Mouse (Mus musculus) limb, embryonic 10.5 days (tissue): ENCODE results near the gene Tmem38b. TPM values are rescaled to one million over a fixed set of nuclear protein-coding genes. Genes with fewer than 3 reads are reported as not detected.

ENCODE experiments used
- DNase-seq: peaks from one replicate; pipeline ENCODE4 v3.0.0-alpha.2; 2017; ENCODE audit warnings: low spot score
- H3K27ac ChIP-seq: fragments of 300-500 bp; sonication (generic); 2 replicates; pipeline ENCODE4 v1.5.1; 2016; ENCODE audit warnings: mild to moderate bottlenecking
- H3K27me3 ChIP-seq: fragments of 300-500 bp; sonication (generic); 2 replicates; pipeline ENCODE4 v1.6.1; 2016; ENCODE audit warnings: low read depth, mild to moderate bottlenecking; ENCODE audit not compliant: poor library complexity, severe bottlenecking
- H3K36me3 ChIP-seq: fragments of 300-500 bp; sonication (generic); 2 replicates; pipeline ENCODE4 v1.6.1; 2016; ENCODE audit warnings: mild to moderate bottlenecking, moderate library complexity
- H3K4me1 ChIP-seq: fragments of 300-500 bp; sonication (generic); 2 replicates; pipeline ENCODE4 v1.6.1; 2016
- H3K4me3 ChIP-seq: fragments of 300-500 bp; sonication (generic); 2 replicates; pipeline ENCODE4 v1.5.1; 2016; ENCODE audit warnings: mild to moderate bottlenecking, moderate library complexity
- H3K9me3 ChIP-seq: fragments of 300-500 bp; sonication (generic); replicated peaks from 2 replicates; pipeline ENCODE4 v1.6.1; 2016; ENCODE audit warnings: mild to moderate bottlenecking
- WGBS: fragments of 180-500 bp; shearing (Covaris S2); methylation state at CpG from one replicate; pipeline ENCODE4 v1.1.7; 2016; 5-methylcytosine and 5-hydroxymethylcytosine counted together
- polyA plus RNA-seq: library from polyadenylated mRNA; unstranded; fragments of >200 nt; fragmentation: Nextera tagmentation; extraction: Ambion mirVana; gene quantifications from 2 replicates; pipeline ENCODE4 v1.2.1, GENCODE M21; 2016

Tmem38b gene
- polyA plus RNA-seq, 1 experiment from 2014 or later, result 4.0 TPM

DNA sequence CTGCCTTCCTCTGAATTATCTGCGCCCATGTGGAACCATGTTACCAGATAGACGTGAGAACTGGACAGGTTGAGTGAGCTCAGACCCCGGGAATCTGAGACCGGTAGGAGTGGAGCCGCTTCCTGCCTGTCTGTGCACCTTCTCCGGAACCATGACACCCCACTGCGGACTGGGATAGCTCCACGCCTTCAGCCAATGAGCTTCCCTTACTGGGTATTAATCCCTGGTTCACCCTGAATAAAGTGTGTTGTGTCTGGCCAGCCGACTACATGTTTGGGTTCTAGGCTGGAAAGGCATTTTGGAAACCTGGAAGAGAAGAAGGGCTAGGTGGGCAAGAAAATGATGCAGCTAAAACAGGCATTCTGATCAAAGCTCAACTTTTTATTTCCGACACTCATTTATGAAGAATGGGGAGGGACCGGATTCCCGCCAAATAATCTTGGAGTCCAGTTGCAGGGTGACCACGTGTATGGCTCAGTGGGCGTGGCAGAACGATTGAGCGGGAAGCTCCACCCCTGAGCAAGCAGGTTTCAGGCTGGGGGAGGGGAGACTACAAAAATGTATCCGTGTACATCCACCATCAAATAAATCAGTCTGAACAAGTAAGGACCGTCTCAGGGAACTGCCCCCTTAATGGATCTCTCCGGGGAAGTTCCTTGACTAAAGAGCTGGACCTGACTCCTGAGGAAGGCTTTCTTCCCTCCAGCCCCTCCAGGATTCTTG lies 38.4 kb downstream of the Tmem38b start:
- no peak overlapping the region for H3K4me3 ChIP-seq
- WGBS, result 85% methylated on average over 19 of the region's 19 CpGs
- DNase-seq, result no peak
- no peak overlapping the region for H3K27ac ChIP-seq
- H3K36me3 ChIP-seq, result no peaks in the 10 kb centered on the region; the same call in 1 of the 2 replicates
- no peaks in the 10 kb centered on the region for H3K4me1 ChIP-seq
- no peaks in the 10 kb centered on the region for H3K9me3 ChIP-seq
- H3K27me3 ChIP-seq, result no peaks in the 10 kb centered on the region

DNA sequence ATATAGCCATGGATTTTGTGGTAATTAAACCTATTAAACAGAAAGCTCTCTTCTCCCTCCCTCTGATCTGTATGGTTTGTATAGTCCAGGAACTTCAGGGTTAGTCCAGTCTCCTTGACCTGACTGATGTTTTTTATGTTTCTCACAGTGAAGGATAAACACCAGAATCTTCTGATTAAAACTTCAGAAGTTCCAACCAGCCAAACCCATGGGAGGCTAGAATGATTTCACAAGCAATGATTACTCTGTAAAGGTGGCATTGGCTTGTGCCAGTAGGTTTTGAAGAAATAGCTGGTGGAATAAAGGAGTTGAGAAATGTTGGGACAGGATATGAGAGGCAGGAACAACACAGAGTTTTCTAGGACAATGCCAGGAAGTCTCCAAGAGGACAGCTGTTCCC lies 40.6 kb downstream of the Tmem38b start:
- no peak overlapping the region for H3K4me3 ChIP-seq
- DNase-seq, result no peak

DNA sequence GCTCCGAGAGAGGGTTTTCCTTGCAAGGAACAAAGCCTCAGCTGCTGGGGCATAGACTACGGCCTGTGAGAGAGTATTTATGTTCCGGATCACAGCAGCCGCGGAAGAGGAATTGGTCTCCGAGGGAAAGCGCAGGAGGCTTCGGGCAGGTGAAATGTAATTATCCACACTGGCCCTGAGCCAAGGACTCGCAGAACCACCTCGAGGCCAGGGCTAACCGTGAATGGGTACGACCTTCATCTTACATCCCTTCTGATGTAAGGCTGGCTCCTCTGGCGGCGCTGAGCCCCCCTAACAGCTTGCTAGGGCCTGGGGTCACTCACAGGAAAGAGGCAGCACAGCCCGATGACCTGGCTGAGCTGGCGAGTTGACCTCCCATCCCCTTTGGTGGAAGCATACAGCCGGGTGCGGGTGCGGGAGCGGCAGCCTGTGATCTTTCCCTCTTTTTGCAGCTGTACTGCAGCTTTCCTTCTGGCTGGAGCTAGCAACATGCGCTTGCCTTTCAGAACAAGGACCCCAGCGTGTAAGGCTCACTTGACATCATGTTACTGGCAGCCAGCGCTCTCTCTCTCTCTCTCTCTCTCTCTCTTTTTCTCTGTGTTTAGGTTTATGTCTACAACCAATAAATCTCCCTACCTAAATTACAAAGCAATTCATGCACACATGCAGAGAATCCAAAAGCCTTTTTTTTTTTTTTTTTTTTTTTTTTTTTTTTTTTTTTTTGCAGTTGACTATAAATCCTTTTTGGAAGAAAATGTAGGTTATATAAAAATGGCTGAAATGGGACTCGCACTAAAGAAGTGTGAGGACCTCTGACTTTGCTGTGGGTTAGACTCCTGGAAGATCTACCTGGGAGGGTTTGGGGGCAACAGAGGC lies 52.9 kb downstream of the Tmem38b start:
- peak overlapping the region; percentile 33 for H3K4me3 ChIP-seq
- no peaks in the 10 kb centered on the region for H3K27me3 ChIP-seq
- peaks cover 12% of the 10 kb centered on the region for H3K4me1 ChIP-seq
- H3K36me3 ChIP-seq, result no peaks in the 10 kb centered on the region
- DNase-seq, result peak; percentile 55
- no peaks in the 10 kb centered on the region for H3K9me3 ChIP-seq
- H3K27ac ChIP-seq, result peak overlapping the region; percentile 75
- WGBS, result 44% methylated on average over 24 of the region's 24 CpGs

More for the DNA sequence above, 40.6 kb downstream of the Tmem38b start:
- no peaks in the 10 kb centered on the region for H3K27me3 ChIP-seq
- H3K9me3 ChIP-seq, result 0 out of 2 replicates have a peak, but pooled peaks cover 1% of the 10 kb centered on the region
- no peak overlapping the region for H3K27ac ChIP-seq
- no peaks in the 10 kb centered on the region for H3K4me1 ChIP-seq
- H3K36me3 ChIP-seq, result no peaks in the 10 kb centered on the region

DNA sequence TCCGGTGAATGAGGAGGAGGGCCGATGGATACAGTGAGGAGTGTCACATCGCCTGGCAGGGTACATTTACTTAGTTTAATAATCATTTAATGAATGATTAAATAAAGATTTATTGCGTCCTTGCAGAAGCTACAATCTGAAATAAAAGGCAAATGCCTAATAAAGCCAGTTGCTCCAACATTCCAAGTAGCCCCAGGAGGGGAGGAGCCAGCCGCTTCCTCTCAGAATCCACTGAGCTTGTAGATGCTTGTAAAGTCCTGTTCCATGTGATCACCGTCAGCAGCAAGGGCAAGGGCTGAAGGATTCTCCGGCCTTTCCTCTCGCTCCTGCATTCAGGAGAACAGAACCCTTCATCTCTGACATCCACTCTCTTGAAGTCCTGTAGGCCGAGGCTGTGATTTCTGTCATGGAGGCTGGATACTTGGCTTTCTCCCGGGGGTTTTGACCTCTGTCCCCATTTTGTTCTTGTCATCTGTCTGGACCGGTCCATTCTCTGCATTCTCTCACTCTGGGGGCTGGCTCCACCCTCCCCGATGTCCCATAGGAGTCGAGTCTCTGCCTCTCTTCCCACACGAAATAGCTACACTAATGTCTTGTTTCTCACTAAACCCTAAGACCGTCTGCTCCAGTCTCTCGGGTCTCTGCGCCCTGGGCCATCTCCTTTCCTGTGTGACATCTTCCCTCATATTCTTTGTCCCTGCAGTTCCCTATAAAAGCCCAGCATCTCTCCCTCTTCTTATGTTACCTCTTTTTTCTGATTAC lies 57.3 kb downstream of the Tmem38b start:
- Histone ChIP-seq H3K4me1 (peaks cover 21% of the 10 kb centered on the region), H3K27ac (no peak overlapping the region), H3K4me3 (no peak overlapping the region), H3K9me3 (no peaks in the 10 kb centered on the region), H3K27me3 (no peaks in the 10 kb centered on the region), H3K36me3 (no peaks in the 10 kb centered on the region)
- no peak for DNase-seq
- WGBS, result 73% methylated on average over 17 of the region's 17 CpGs

DNA sequence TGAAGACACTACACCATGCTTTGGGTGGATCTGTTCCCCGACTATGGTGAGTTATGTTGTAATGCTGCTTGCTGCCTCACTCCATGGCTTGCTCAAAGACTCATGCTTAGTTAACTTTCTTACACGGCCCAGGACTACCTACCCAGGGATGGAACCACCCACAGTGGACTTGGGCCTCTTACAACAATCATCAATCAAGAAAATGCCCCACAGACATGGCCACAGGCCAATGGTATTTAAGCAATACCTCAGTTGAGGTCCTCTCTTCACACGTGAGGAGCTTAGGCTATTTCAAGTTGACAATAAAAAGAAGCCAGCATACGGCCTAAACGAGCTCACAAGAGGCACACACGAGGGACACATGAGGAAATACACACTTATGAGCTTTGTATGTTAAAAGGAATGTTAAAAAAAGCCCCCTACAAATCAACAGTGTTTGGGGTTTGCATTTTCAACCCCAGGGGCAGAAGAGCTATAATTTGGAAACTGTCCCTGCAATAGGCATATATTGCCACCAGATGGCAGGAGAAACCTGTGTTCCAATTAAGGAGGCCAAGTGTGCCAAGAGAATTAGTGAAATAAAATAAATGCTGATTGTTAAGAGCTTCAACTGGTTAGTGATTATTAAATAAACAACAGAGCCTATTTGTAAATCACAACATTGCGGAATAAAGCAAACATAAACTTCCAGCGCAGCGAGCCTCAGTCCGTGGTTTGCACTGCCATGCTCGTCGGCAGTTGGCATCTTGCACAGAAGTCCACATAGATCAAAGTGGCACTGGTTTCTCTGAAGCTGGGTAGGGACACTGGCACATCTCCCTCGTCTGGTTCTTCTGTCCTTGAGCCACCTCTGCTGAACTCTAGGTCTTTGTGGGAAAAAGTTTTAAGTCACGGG lies 58.8 kb downstream of the Tmem38b start:
- WGBS, result 69% methylated on average over 14 of the region's 14 CpGs
- Histone ChIP-seq H3K27me3 (no peaks in the 10 kb centered on the region), H3K27ac (no peak overlapping the region), H3K36me3 (no peaks in the 10 kb centered on the region), H3K9me3 (no peaks in the 10 kb centered on the region), H3K4me3 (no peak overlapping the region), H3K4me1 (peaks cover 13% of the 10 kb centered on the region)
- no peak for DNase-seq

DNA sequence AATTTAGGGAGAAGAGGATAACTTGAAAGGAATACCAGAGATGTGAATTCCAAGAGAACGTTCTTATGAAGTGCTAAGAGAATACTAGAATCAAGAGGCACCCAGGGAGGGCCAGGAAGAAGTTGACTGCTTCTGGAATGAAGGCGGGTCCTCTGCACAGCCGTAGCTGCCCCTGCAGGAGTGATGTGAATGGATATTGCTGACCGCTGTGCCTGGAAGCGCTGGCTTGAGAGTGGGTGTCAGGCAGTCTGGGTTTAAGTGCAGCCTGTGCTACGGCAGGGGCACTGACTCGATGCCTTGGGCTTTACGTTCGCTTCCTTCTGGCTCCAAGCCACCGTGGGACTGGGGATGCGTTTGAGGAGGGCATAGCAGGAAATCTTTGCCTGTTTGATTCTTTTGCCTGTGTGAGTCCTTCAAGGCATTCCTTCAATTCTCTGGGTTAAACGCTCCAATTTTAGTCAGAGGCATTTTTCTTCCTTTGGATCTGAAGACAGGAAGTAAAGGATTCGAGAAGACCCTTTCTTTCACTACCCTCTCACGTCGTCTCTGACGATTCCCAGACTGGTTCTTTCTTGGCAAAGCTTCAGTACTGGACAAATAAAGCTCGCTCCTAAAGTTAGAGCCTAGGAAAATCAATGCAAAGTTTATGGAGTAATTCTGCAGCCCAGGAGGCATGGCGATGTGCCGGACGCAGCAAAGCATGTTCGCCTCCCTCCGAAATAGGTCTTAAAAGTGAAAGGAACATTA lies 60.7 kb downstream of the Tmem38b start:
- 51% methylated on average over 22 of the region's 22 CpGs for WGBS
- 0 out of 2 replicates have a peak overlapping the region, but pooled peaks have one; percentile 4 for H3K4me3 ChIP-seq
- no peak overlapping the region for H3K27ac ChIP-seq

DNA sequence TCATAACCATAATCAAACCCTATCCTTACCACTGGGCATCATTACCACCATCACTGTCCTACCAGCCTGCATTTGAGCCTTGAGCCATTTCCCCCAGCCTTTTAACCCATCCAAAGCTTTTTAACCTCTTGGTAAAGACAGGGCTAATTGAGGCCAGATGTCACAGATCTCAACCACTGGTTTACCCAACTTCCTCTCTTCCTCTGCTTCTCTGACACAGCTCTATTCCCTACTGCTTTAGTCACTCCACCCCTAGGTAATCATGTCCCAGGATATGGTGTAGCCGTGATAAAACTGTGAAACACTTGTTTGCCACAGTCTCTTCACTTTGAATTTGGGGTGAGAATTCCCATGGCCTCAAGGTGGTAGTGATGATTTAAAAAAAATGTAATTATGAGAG lies 69.5 kb downstream of the Tmem38b start:
- no peak overlapping the region for H3K27ac ChIP-seq
- H3K9me3 ChIP-seq, result no peaks in the 10 kb centered on the region
- H3K4me1 ChIP-seq, result peaks cover 12% of the 10 kb centered on the region
- H3K27me3 ChIP-seq, result no peaks in the 10 kb centered on the region
- H3K36me3 ChIP-seq, result no peaks in the 10 kb centered on the region
- WGBS, result 42% methylated on average over 1 of the region's 1 CpGs
- DNase-seq, result no peak
- no peak overlapping the region for H3K4me3 ChIP-seq

More for the DNA sequence above, 60.7 kb downstream of the Tmem38b start:
- Histone ChIP-seq H3K36me3 (no peaks in the 10 kb centered on the region), H3K27me3 (no peaks in the 10 kb centered on the region), H3K4me1 (peaks cover 13% of the 10 kb centered on the region), H3K9me3 (no peaks in the 10 kb centered on the region)
- no peak for DNase-seq

DNA sequence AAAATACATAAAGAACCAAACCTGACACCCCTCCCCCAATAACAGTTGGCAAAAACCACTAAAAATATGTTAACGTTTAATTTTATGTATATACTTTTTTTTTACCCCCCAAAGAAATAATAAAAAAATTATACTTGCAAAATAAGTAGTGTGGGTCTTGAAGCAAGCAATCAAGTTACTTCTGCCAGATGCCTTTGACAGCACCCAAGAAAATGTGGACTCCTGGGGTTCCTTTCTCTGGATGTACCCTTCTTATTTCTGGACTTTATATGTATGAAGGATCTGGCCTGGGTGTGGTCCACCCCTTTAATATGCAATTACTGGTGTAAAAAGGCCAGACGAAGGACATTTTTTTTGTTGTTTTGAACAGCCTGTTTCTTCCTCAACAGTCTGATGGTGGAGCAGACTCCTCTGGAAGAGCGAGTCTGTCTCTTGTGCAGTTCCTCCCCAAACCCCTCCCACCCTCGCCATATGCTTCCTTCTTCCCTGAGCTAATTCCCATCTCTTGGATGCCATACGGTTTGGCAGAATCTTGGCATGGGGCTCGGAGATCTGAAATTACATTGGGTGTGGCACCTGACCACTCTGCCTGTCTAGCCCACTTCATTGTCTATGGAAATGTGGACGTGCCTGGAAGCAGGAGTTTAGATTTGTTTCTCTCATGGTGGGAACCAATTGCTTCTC lies 70.4 kb downstream of the Tmem38b start:
- Histone ChIP-seq H3K36me3 (no peaks in the 10 kb centered on the region), H3K4me3 (no peak overlapping the region), H3K27ac (no peak overlapping the region), H3K4me1 (peaks cover 16% of the 10 kb centered on the region), H3K9me3 (no peaks in the 10 kb centered on the region), H3K27me3 (no peaks in the 10 kb centered on the region)
- 90% methylated on average over 7 of the region's 7 CpGs for WGBS
- DNase-seq, result no peak

DNA sequence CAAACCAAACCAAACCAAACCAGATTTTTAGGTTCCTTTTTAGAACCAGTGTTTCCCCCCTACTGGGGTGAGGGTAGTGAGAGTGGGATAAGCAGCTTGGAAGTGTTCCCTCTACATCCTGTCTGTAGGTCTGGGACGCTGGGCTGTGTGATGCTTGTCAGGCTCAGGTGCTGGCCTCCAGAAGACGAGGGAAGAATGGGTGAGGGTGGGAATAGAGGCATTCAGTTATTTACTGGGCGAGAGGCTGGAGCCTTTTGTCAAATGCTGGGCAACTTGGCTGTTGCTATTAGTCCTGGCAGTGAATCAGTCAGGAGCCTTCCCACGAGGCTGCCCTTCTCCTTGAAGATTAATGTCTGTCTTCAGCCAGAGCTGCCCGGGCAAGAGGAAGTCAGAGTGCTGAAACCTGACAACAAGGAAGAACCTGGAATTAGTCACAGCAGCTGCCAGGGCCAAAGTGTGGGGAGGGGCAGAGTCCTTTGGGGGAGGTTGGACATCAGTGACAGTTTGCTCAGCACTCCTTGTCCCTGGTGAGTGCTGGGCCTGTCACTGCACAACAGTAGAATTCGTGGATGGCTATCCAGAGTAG lies 74.6 kb downstream of the Tmem38b start:
- 35% methylated on average over 6 of the region's 6 CpGs for WGBS
- Histone ChIP-seq H3K27ac (no peak overlapping the region), H3K4me1 (peaks cover 11% of the 10 kb centered on the region), H3K4me3 (no peak overlapping the region), H3K27me3 (no peaks in the 10 kb centered on the region), H3K36me3 (no peaks in the 10 kb centered on the region), H3K9me3 (no peaks in the 10 kb centered on the region)
- no peak for DNase-seq

DNA sequence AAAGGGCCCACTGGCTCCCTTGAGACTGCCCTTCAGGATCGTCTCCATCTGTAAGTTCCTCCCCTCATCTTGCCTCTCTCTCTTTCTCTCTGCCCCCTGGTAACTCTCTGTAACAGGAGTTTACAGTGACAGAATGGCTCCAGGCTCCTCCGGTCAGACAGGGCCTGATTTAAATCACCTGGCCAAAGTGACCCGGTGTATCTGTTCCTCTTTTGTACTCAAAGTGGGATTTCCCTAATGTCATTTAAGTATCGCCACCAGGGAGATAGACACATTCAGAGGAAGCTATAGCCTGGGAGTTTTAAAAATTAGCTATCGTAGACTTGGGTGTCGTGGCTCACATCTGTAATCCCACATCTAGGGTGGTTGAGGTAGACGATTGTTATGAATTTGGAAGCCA lies 78.5 kb downstream of the Tmem38b start:
- H3K36me3 ChIP-seq, result no peaks in the 10 kb centered on the region
- no peaks in the 10 kb centered on the region for H3K27me3 ChIP-seq
- peaks cover 9% of the 10 kb centered on the region for H3K4me1 ChIP-seq
- H3K4me3 ChIP-seq, result no peak overlapping the region
- no peak for DNase-seq
- H3K9me3 ChIP-seq, result no peaks in the 10 kb centered on the region
- WGBS, result 84% methylated on average over 7 of the region's 7 CpGs
- no peak overlapping the region for H3K27ac ChIP-seq

DNA sequence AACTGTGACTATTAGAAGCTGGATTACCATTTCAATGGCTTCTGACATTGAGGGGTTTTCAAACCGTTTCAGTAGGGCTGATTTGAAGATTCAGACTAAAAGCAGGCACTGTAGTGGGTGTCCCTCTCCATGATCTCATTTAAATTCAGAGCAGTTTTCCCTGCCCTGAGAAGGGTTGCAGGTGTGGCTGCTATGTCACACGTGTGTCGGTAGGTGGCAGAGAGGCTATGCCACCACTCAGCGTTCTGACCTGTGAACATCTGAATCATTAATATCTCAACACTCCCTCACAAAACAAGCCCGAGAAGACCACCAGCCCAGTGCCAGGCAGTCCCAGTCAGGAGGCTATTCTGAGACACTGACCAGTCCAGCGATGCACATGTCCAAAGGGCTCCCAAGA lies 79.7 kb downstream of the Tmem38b start:
- no peak for DNase-seq
- Histone ChIP-seq H3K27ac (no peak overlapping the region), H3K4me3 (no peak overlapping the region), H3K4me1 (peaks cover 4% of the 10 kb centered on the region), H3K36me3 (no peaks in the 10 kb centered on the region), H3K9me3 (no peaks in the 10 kb centered on the region), H3K27me3 (no peaks in the 10 kb centered on the region)
- WGBS, result 55% methylated on average over 6 of the region's 6 CpGs
